Mouse (Mus musculus): ENCODE results near the gene Pde6g. TPM values are rescaled to one million over a fixed set of nuclear protein-coding genes. Genes with fewer than 3 reads are reported as not detected.

Pde6g gene
- 0.14 and 0.35 TPM in 2 replicates for polyA plus RNA-seq (2012; rRNA removed)

DNA sequence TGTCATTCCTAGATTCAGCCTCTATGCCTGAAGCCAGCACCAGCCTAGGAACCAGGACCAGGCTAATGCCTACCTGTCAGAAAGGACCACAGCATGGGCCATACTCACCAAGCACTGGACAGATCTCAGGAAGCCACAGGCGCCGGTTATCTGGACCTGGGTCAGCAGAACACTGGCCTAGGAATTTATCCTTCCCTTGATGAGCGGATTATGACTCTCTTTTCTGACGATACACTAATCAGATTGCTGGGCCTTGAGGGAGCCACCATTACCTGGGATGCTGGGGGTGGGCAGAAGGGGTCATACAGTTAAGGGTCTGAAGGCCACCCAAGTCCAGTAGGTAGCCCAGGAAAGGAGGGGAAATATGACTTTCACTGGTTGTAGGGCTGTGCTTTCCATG lies at the start of gene Pde6g:
Gene Pde6g, minus strand, starts transcription at position 195 of the 400 bp plus-strand sequence.
- Histone ChIP-seq H3K4me3 (ENCODE audit: extremely low read depth, insufficient read depth, insufficient read length) (no peak within 1 kb of the TSS), H3K27ac (ENCODE audit: insufficient read depth, low read length) (no peak within 1 kb of the TSS), H3K36me3 (ENCODE audit: control insufficient read depth, insufficient read depth, low read length) (no peaks in the 10 kb centered on the region), H3K4me1 (ENCODE audit: control insufficient read depth, insufficient read depth, insufficient read length) (no peaks in the 10 kb centered on the region), H3K27me3 (ENCODE audit: control insufficient read depth, insufficient read depth, low read length) (no peaks in the 10 kb centered on the region)
- DNase-seq (ENCODE audit: low read depth in 1 of 2, low spot score in 2 of 2) = no peak
- TF ChIP-seq POLR2A (IDR thresholded peaks at IDR 0.05; ENCODE audit: low read depth, low read length) (no peak), CTCF (IDR thresholded peaks at IDR 0.05; ENCODE audit: extremely low read depth, insufficient read depth, insufficient read length, insufficient replicate concordance) (no peak)
- 96% methylated on average over 4 of the region's 4 CpGs for WGBS

DNA sequence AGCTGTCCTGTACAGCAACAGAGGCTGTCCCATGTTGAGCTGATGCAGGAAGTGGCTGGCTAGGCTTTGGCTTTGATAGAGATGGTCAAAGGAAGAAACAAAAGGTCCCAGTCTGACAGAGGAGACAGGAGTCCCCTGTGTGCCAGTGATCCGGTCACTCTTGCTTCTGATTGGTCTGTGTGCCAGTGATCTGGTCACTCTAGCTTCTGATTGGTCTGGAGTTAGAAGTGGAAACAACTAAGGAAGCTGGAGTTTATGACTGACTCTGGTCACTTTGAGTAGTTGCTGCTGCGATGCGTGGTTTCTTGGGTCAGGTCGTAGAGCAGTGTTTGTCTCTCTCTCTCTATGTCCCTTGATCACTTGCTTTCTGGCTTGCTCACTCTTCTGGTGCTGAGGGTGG lies 48.4 kb upstream of the Pde6g start:
- no peaks in the 10 kb centered on the region for H3K36me3 ChIP-seq (ENCODE audit: control insufficient read depth, insufficient read depth, low read length)
- TF ChIP-seq CTCF (IDR thresholded peaks at IDR 0.05; ENCODE audit: extremely low read depth, insufficient read depth, insufficient read length, insufficient replicate concordance) = no peak
- TF ChIP-seq POLR2A (IDR thresholded peaks at IDR 0.05; ENCODE audit: low read depth, low read length) = no peak
- no peaks in the 10 kb centered on the region for H3K4me1 ChIP-seq (ENCODE audit: control insufficient read depth, insufficient read depth, insufficient read length)
- no peak for DNase-seq (ENCODE audit: low read depth in 1 of 2, low spot score in 2 of 2)
- H3K4me3 ChIP-seq (ENCODE audit: extremely low read depth, insufficient read depth, insufficient read length) = no peak overlapping the region
- H3K27ac ChIP-seq (ENCODE audit: insufficient read depth, low read length) = no peak overlapping the region
- WGBS = 68% methylated on average over 4 of the region's 4 CpGs
- no peaks in the 10 kb centered on the region for H3K27me3 ChIP-seq (ENCODE audit: control insufficient read depth, insufficient read depth, low read length)

DNA sequence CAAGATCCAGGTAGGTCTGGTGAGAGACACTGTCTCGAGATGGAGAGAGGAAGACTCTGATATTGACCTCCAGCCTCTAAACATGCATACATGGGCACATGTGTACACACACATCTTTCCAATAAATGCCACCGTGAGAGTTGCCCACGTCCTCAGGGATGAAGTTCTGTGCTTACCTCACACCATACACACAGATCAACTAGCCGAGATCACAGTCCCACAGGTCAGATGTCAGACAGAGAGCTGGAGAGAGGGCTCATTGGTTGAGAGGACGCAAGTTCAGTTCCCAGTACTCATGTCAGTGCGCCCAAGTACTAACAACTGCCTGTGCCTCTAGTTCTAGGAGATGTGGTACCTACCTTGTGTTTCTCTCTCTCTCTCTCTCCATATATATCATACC lies 47.7 kb upstream of the Pde6g start:
- TF ChIP-seq CTCF (IDR thresholded peaks at IDR 0.05; ENCODE audit: extremely low read depth, insufficient read depth, insufficient read length, insufficient replicate concordance) (no peak), POLR2A (IDR thresholded peaks at IDR 0.05; ENCODE audit: low read depth, low read length) (no peak)
- H3K36me3 ChIP-seq (ENCODE audit: control insufficient read depth, insufficient read depth, low read length) = no peaks in the 10 kb centered on the region
- no peak overlapping the region for H3K4me3 ChIP-seq (ENCODE audit: extremely low read depth, insufficient read depth, insufficient read length)
- no peak overlapping the region for H3K27ac ChIP-seq (ENCODE audit: insufficient read depth, low read length)
- H3K27me3 ChIP-seq (ENCODE audit: control insufficient read depth, insufficient read depth, low read length) = no peaks in the 10 kb centered on the region
- H3K4me1 ChIP-seq (ENCODE audit: control insufficient read depth, insufficient read depth, insufficient read length) = no peaks in the 10 kb centered on the region
- no peak for DNase-seq (ENCODE audit: low read depth in 1 of 2, low spot score in 2 of 2)
- 66% methylated on average over 6 of the region's 6 CpGs for WGBS

DNA sequence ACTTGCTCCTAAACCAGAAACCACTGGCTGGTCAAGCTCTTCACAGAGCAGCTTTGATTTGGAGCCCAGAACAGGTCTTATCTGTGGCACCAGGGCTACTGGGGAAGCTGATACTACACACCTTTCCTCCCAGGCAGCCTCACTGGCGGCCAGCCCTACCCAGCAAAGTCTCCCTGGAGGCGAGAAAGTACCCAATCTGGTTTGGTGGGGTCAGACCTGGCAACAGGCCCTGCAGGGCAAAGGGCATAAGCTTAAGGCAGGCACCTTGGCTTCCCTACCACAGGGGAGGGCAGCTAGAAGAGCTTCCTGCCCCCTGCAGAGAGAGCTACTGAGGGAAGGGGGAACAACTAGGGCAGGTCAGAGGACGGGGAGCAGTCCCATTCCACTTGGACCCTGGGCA lies 47.1 kb upstream of the Pde6g start:
- Histone ChIP-seq H3K36me3 (ENCODE audit: control insufficient read depth, insufficient read depth, low read length) (no peaks in the 10 kb centered on the region), H3K4me3 (ENCODE audit: extremely low read depth, insufficient read depth, insufficient read length) (no peak overlapping the region), H3K4me1 (ENCODE audit: control insufficient read depth, insufficient read depth, insufficient read length) (no peaks in the 10 kb centered on the region), H3K27me3 (ENCODE audit: control insufficient read depth, insufficient read depth, low read length) (no peaks in the 10 kb centered on the region), H3K27ac (ENCODE audit: insufficient read depth, low read length) (no peak overlapping the region)
- no peak for DNase-seq (ENCODE audit: low read depth in 1 of 2, low spot score in 2 of 2)
- WGBS = 12% methylated on average over 3 of the region's 3 CpGs
- TF ChIP-seq POLR2A (IDR thresholded peaks at IDR 0.05; ENCODE audit: low read depth, low read length) (no peak), CTCF (IDR thresholded peaks at IDR 0.05; ENCODE audit: extremely low read depth, insufficient read depth, insufficient read length, insufficient replicate concordance) (no peak)

- Histone ChIP-seq H3K27me3 (ENCODE audit: control insufficient read depth, insufficient read depth, low read length) (no peaks in the 10 kb centered on the region), H3K27ac (ENCODE audit: insufficient read depth, low read length) (no peak overlapping the region), H3K36me3 (ENCODE audit: control insufficient read depth, insufficient read depth, low read length) (0 out of 2 replicates have a peak, but pooled peaks cover 2% of the 10 kb centered on the region), H3K4me3 (ENCODE audit: extremely low read depth, insufficient read depth, insufficient read length) (no peak overlapping the region), H3K4me1 (ENCODE audit: control insufficient read depth, insufficient read depth, insufficient read length) (no peaks in the 10 kb centered on the region)
- TF ChIP-seq CTCF (IDR thresholded peaks at IDR 0.05; ENCODE audit: extremely low read depth, insufficient read depth, insufficient read length, insufficient replicate concordance) (no peak), POLR2A (IDR thresholded peaks at IDR 0.05; ENCODE audit: low read depth, low read length) (no peak)
- 81% methylated on average over 6 of the region's 6 CpGs for WGBS
- DNase-seq (ENCODE audit: low read depth in 1 of 2, low spot score in 2 of 2) = no peak
Measured at GRCm38 (mm10) chr11:120499894-120500293, 46.6 kb upstream of the Pde6g start.

GRCm38 (mm10) chr11:120498891-120499290 lies 45.6 kb upstream of the Pde6g start:
- WGBS = 82% methylated on average over 5 of the region's 5 CpGs
- H3K36me3 ChIP-seq (ENCODE audit: control insufficient read depth, insufficient read depth, low read length) = 0 out of 2 replicates have a peak, but pooled peaks cover 2% of the 10 kb centered on the region
- DNase-seq (ENCODE audit: low read depth in 1 of 2, low spot score in 2 of 2) = no peak

DNA sequence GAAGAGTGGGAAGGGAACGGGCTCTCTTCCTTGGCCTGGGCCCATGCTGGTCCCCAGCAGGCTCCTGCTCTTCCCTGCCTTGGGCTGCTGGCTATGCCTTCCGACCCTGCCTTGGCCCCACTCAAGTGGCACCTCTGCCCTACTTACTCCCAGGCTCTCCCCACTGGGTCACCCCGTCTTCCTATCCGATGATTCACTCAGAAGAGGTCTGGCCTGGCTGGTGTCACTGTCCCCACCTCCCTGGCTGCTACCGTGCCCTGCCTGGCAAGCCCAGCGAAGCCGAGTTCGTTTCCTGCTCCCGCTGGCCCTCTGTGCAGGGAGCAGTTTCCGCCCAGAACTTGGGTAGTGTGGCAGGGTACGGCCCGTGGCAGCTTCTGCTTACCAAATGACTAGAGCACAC lies 44.9 kb upstream of the Pde6g start:
- no peaks in the 10 kb centered on the region for H3K27me3 ChIP-seq (ENCODE audit: control insufficient read depth, insufficient read depth, low read length)
- H3K36me3 ChIP-seq (ENCODE audit: control insufficient read depth, insufficient read depth, low read length) = 0 out of 2 replicates have a peak, but pooled peaks cover 2% of the 10 kb centered on the region
- no peak overlapping the region for H3K4me3 ChIP-seq (ENCODE audit: extremely low read depth, insufficient read depth, insufficient read length)
- no peak for DNase-seq (ENCODE audit: low read depth in 1 of 2, low spot score in 2 of 2)
- no peaks in the 10 kb centered on the region for H3K4me1 ChIP-seq (ENCODE audit: control insufficient read depth, insufficient read depth, insufficient read length)
- 91% methylated on average over 12 of the region's 12 CpGs for WGBS
- H3K27ac ChIP-seq (ENCODE audit: insufficient read depth, low read length) = no peak overlapping the region
- no peak for TF ChIP-seq POLR2A (IDR thresholded peaks at IDR 0.05; ENCODE audit: low read depth, low read length)
- no peak for TF ChIP-seq CTCF (IDR thresholded peaks at IDR 0.05; ENCODE audit: extremely low read depth, insufficient read depth, insufficient read length, insufficient replicate concordance)

More at GRCm38 (mm10) chr11:120498891-120499290, 45.6 kb upstream of the Pde6g start:
- no peak overlapping the region for H3K27ac ChIP-seq (ENCODE audit: insufficient read depth, low read length)
- H3K4me3 ChIP-seq (ENCODE audit: extremely low read depth, insufficient read depth, insufficient read length) = no peak overlapping the region
- H3K27me3 ChIP-seq (ENCODE audit: control insufficient read depth, insufficient read depth, low read length) = no peaks in the 10 kb centered on the region
- no peak for TF ChIP-seq CTCF (IDR thresholded peaks at IDR 0.05; ENCODE audit: extremely low read depth, insufficient read depth, insufficient read length, insufficient replicate concordance)
- TF ChIP-seq POLR2A (IDR thresholded peaks at IDR 0.05; ENCODE audit: low read depth, low read length) = no peak
- H3K4me1 ChIP-seq (ENCODE audit: control insufficient read depth, insufficient read depth, insufficient read length) = no peaks in the 10 kb centered on the region

All from spleen, adult 2 months (tissue).